Mouse (Mus musculus): ENCODE measurements around the gene Layn.

The Layn gene

DNA sequence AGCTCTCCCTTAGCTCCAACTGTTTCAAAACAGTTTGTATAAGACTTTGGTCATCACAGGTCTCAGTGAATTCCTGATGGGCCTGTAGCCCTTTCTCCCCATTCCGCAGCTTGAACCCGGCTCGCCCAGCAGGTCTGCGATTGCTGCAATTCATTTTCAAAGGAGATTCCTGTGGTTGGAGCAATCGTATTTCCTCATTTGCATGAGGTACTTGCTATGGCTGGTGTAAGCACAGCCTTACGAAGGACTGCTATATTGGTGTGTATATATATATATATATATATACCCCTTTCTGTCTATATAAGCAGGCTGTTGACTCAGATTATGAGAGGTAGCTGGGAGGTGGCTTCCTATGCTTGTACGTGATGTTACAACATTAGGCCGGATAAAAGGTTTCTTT lies 44.6 kb downstream of the Layn start:
- DNase-seq, result no peak

DNA sequence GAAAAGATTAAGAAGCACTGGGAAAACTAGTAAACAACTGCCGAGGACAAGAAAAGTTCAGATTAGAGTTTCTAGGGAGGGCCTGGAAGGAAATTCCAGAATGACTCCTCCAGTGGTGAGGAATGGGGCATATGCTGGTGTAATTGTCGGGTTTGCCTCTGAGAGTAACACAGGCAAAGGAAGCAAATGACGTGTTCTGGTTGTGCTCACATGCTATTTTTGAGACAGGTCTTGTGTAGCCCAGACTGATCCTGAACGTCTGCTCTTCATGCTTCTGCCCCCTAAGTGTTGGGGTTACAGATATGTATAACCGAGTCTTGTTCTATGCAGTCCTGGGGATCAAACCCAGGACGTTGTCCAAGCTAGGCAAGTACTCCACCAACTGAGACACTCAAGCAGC lies 45.3 kb downstream of the Layn start:
- DNase-seq, result no peak

DNA sequence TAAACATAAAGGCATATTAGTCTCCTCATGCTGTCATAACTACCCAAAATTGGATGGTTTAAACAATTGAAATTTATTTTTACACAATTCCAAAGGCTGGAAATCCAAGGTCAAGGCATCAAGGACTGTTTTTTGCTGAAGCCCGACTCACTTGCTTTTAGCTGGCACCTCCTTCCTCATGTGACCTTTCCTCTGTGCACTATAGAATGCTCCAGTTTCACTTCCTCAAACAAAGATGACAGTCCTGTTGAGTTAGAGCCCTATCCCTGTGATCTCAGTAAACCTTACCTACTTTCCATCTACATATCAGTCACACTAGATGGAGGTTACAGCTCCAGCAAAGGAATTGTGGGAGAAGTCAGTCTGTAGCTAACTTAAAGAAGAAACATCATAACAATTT lies 46.7 kb downstream of the Layn start:
- DNase-seq, result peak; percentile 48 to 60

DNA sequence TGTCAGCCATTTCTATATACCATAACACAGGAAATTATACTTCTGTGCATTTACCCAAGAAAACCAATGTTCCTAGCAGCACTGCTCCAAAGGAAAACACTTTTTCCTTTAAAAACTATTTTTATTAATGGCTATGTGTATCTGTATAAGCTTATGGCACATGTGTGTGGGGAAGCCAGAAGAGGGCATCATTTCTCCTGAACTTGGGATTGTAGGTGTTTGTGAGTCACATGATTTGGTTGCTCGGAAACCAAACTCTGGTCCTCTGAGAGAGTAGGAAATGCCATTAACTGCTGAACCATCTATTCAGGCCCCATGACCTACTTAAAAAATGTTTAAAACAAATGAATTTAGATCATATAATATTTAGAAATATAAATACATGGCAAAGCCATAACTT lies 49.9 kb downstream of the Layn start:
- DNase-seq, result no peak

DNA sequence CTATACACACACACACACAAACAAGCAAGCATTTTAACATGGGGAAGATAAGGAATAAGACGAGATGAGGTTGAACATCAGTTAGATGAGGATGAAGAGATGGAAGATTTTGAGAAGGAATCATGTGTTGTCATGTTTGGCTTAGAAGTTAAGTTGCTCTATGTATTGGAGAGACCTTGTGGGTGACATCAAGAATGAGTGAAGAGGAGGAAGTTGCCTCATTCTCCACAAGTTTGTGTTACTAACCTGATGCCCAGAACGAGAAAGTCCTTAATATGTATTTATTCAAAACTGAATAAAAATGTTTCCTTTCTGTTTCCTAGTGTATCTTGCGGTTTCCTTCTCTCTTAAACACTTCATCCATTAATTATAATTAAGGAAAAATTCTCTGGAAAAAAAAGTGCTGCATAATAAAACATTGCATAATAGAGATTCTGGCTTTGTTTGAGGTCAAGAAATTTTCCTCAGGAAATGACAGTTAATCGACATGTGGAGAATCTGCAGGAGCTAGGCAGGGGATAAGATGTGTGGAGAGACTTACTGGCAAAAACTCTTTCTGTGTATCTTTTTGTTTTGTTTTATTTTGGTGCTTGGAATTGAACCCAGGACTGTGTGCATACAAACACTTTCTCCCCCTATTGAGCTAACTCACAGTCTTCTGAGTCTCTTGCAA lies 55.6 kb downstream of the Layn start:
- no peak for DNase-seq

DNA sequence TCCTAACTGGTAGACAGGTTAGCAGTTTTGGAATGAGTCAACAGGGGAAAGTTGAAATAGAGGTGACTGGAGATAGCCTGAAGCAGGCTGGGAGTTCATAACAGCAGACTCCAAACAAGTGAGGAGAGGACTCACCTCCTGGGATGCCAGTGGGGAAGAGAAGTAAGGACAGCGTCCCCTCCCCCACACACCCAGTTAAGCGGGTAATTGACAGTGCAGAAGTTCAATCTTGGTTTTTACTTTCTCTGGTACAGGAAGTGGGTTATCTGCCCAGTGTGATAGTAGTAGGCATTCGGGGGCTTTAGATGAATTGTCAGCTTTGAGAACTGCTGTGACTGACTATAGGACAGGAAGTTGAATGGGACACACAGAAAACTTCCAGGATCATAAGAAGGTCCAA lies 56.5 kb downstream of the Layn start:
- DNase-seq, result peak in 1 of 2 experiments; percentile 16

DNA sequence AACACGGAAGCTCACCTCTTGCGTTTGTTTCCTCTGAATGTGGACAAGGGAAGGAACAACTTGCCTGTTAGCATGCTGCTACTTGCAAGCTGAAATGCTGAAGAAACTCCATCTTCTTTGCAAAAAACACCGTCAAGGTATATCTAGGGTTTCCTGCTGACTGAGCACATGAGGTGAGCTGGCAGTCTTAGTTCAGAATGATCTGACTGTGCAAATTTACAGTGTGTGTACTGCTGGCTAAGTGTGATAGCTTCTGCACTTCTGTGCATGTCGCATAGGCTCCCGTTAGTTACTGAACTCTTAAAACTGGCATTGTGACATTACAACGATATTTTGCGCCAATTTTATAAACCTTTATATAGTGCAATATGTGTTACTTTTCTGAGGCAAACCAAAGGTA lies 57.2 kb downstream of the Layn start:
- DNase-seq, result no peak

DNA sequence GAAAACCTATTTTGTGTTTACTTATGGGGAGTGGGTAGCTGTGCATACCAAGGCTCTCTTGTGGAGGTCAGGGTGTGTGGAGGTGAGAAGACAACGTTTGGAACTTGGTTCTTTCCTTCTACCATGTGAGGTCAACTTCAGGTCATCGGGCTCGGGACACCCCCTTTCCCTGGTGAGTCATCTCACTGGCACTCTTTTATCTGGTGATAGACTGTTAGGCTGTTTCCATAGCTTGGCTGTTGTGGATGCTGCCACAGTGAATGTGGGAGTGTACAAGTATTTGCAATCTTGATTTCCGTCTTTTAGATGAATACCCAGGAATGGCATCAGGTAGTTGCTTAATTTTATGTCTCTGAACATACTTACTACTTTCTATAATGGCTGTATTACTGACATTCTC lies 61.2 kb downstream of the Layn start:
- DNase-seq, result no peak

DNA sequence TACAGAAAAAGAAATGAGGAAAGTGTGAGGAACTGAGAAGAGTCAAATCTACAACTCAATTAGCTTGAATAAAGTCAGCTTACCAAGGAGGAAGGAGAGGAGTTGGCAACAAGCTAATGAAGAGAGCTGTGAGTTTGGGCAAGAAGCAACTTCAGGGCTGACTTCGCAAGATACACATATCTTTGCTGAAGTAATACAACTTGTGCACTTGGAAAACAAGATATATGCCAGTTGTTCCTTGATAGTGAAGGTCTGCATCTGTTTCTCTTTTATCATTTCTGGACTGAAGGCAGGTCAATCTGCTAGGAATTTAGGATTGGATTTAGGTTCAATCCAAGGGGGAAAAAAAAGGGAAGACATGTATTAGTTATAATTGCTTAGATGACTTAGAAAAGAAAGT lies 63.2 kb downstream of the Layn start:
- no peak for DNase-seq

DNA sequence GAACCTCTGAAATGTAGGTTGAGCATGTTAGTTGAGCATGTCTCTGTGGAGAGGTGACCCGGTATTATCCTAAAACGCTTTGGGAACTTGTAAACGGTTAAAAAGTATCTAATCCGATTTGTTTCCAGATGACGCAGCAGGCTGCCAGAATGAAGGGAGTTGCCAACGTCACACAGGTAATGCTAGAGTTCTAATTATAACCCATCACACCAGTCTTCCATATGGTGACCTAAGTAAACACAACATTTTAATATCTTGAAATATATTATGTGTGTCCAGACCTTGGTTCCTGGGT lies 67.3 kb downstream of the Layn start:
- peak in 1 of 2 experiments; percentile 6 for DNase-seq

DNA sequence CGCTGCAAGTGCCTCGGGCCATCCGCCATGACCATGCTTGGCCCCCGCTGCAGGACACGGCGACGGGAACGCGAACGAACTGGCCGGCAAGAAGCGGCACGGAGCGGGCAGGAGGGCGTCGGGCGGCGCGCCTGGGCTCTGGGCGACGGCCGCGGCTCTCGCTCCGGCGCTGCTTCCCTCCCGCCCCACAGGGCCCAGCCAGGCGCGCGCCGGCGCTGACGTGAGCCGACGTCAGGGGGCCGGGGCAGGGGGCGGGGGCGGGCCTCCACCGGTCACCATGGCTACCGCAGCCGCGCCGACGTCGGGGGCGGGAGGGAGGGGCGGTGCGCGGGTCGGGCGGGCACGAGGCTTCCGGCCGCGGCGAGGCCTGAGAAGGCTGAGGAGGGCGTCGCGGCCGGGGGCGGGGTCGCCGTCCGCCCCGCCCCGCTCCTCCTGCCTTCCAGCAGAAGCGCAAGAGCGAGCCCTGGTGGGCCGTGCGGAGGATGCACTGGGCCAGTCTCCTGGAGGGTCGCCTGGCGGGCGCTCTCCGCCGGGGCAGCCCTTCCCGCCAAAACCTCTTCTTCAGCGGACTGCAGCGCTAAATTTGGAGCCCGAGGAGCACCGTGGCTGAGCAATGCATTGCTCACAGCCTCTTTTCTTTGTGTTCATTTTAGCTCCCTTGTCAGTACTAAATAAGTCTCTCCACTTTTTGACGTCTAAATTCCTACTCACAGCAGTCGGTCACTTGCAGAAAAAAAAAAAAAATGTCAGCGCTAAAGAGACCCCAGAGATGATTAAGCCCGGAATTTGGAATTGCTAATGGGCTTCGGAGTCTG lies 67.8 kb downstream of the Layn start, which contains the start of gene Sik2:
TSS of gene Sik2 (minus strand) at position 233 of the 815 bp plus-strand sequence.
- peak; percentile 92 for DNase-seq

DNA sequence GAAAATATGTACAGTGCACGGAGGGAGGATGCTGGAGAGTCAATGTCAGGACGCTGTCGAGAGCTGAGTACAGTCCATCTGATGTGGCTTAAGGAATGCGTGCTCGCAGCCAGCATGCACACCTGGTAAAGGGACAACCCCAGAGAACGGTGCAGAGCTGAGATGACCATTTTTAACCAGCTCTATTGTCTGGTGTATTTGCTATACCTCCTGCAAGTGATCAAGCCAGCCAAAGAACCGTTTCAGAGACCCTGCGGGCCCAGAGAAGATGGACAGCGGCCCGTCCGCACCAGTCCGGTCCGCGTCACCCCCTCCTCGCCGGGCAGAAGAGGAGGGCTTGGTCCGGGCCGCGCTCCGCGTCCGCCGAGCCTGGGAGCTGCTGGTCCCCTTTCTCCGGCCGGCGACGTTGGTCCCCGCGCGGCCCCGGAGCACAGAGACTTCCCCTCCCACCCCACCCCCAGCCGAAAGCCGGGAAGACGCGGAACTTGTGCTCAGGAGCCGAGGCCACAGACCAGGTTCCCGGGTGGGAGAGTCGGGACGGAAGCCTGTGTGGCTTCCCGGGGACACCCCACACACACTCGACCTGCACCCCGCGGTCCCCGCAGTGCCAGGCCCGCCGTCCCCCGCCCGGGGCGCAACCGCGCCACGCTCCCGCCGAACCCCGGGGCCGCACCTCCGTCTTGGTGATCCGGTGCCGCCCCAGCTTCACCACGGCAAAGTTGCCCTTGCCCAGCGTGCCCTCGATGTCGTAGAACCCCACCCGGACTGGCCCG lies 68.6 kb downstream of the Layn start:
- DNase-seq, result no peak

DNA sequence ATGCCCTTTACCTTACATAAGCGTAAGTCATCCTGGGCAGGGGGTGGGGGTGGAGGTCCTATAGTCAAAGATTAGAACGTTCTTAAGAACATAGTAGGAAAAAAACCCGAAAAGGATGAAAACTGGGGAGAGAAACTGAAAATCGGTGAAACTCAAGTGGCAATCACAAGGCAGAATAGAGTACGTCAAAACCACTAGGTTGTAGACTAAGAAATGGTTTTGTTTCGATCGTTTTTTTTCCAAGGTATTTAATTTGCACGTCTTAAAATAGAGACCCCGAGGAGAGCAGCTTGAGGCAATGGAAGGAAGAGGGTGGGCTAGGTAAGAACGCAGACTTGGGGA lies 69.2 kb downstream of the Layn start:
- no peak for DNase-seq

DNA sequence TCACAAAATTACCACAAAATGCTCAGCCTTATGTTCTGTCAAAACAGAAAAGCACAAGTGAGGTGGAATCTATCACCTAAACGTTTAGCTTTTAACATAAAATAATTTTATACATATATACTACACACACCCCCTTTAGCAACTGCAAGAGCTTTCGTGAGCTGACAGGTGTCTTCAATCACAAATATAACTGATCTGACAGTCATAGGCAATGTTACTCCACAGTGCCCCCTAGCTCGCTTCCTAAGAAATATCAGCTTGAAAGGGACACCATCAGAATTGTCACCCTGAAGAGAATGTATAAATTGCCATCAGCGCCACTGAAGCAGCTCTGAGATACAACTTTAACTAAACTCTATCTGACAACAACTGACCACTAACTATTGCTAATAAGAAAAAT lies 70.0 kb downstream of the Layn start:
- peak; percentile 77 to 82 for DNase-seq
